Mouse (Mus musculus): ENCODE results near the gene Efcab9.

The Efcab9 gene

DNA sequence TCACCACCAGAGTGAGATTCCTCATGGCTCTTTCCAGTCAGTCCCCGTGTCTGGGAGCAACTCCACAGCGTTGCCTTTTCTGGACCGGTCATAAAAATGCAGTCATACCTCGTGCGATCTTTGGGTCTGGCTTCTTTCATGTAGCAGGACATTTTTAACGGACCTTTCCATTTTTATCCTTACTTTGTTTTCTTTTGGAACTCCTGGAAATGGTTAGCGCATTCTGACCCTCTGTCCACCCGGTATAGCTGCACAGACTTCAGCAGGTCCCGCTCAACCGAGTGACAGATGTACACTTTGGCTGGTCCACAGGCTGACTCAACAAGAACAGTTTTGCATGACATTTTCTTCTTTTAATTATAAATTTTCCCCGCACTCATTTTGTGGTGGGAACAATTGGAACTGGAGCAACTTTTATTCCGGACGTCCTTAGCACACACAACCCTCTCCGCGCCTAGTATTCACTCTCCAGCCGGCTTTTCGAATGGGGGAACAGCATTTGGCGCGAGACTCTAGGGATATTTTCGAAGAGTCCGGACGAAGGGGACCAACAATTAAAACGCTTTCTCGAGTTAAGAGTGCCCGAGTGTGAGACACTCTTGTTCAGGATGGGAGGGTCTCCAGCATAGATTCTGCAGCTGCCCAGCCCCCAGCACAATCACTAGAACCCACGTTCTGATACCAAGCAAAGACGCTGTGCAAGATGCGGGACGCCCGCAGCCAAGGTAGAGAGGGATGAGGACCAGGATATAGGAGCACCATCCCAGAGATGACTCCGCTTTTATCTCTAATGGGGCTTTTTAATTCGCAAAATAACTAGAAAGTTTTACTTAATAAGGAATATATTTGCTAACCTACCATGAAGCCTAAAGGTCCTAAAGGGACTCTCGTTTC lies at the start of gene Efcab9:
TSS of gene Efcab9 (minus strand) at position 211 of the 894 bp plus-strand sequence.
- DNase-seq (ENCODE audit: extremely low read depth, low read depth): no peak

DNA sequence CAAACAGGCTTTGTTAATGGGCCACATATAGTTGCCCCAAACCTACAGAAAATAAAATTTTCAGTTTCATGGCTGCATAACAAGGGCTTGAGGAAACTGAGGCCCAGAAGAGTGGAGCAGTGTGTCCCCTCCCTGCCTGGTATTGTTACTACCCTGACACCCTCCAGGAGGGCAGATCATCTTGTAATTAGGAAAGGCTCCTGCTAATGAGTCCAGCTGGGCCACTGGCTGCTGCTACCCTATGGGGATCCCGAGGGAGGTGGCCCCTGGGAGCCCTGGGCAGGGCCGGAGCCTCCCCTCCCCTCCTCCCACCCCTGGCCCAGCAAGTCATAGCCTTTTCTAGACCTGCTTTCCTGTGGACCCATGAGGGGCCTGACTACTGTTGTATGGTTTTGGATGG lies 49.1 kb upstream of the Efcab9 start:
- no peak for DNase-seq (ENCODE audit: extremely low read depth, low read depth)

DNA sequence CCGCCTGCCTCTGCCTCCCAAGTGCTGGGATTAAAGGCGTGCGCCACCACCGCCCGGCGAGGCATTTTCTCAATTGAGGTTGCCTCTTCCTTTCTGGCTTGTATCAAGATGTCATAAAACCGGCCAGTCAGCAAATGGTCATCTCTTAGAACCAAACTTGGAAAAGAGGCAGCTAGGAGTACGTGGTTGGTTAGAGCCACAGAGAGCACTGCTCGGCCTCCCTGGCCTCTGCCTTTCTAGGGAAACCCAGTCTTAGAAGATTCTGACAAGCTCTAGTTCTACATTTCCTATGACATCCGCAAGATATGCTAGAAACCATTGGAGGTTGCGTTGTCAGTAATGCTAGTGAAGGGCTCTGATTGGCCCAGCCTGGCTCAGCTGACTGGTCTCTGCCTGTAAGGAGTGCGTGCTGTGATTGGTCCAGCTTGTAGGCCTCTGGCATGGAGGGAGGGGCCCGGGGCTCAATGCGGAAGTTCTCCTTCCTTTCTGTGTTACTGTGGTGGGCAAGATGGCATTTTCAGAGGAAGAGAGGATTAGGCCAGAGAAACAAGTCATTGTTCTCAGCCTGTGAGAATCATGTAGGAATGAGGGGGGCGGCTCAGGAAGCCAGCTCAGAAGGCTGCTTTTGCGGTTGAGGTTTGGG lies 48.5 kb upstream of the Efcab9 start:
- DNase-seq (ENCODE audit: extremely low read depth, low read depth): peak; percentile 89

DNA sequence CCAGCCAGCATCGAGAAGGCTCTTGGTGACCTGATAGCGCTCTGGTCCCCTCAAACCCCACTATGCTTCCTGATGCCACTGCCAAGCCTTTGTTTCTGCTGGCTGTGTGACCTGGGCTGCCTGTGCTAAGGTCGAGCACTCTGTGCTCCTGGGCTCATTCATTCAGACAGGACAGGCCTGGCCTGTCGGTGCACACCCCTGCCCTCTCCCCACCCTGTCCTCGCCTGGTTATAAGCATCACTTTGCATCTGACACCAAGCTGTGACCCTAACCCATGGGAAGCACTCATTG lies 44.8 kb upstream of the Efcab9 start:
- no peak for DNase-seq (ENCODE audit: extremely low read depth, low read depth)

DNA sequence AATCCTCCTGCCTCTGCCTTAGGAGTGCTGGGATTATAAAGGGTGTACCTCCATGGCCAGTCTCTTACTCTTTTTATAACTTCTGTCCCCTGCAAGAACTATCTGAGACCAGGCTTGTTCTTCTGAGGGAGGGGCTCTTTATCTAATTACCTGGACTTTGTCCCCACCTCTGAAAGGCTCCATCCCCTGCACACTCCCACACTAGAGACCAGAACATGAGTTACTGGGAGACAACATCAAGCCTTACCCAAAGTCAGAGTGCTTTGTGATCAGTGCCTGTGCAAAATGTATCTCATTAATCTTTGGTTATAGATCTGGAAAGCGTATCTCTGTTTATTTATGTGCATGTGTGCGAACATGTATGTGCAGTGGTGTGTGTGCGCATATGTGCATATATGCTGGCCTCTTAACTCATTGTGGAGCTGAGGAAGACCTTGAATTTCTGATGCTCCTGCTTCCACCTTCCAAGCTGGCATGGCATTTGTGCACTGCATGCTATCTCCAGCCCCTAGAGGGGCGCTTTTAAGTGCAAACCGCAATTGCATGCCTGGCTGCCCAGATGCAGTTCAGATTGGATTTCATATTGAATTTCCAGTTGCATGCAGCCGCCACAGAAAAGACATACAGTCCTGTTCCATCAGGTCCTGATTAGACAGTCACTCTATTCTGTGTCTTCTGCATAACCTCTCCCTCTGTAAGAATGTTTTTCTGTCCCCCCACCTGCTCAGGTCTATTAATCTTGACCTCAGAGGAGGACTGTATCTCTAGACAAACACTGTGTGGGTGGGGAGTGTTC lies 44.3 kb upstream of the Efcab9 start:
- no peak for DNase-seq (ENCODE audit: extremely low read depth, low read depth)

DNA sequence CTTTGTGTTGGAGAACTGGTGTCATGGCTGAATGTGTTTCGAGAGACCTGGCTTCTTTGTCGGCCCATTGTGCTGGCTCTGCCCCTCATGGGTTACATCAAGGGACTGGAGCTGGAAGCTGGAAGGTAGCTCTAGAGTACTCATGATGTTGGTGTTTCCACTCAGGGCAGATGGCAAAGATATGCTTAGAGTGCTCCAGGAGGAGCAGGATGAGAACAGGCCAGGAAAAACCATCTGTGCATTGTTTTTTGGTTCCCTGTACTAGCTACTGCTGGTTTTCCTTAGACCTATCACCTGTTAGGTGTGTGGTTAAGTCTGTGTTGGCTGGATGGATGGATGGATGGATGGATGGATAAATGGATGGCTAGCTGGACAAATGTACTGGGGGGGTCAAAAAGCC lies 41.8 kb upstream of the Efcab9 start:
- DNase-seq (ENCODE audit: extremely low read depth, low read depth): no peak

DNA sequence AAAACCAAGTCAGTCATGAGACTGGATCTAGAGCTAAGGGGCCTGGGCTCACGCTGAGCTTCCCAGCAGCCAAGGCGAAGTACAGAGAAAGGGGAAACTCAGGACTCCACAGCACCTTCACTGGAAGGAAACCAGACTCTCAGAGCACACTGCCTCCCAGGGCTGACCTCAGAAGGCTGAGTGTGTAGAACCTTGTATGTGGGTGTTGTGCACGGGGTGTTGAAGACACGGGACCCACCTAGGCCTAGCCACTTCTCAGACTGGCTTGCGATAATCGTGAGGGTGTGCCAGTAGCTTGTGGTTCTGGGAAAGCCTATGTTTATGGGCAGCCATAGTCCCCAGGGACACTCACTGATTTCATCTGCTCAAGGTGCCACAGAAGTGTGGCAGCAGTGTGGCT lies 39.2 kb upstream of the Efcab9 start:
- no peak for DNase-seq (ENCODE audit: extremely low read depth, low read depth)

DNA sequence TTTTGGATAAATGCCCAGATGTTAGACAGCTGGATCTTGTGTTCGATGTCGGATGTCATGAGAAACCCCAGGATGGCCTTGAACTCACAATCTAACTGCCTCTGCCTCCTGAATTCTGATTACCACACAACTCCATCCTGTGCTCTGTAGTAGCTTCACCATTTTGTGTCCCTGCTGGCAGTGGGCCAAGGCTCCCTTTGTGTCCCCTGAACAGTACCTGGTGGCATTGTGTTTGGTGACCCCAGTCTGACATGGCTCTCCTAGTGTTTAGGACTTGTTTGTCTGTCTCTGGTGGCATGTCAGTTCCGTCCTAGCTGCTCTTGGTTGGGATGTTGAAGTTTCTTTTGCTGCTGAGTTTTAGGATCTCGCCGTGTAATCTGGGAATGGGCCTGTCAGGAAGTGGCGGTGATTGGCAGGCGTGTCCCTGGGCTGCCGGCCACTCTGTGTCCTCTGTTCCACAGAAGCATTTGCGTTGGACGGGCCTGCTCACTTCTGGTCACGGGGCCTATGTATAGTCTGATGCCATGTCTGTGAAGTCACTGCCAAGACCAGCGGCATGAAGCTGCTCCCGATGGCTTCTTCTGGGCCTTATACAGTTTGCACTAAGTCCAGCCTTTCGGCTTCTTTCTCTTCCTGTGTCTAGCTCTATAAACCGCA lies 36.9 kb upstream of the Efcab9 start:
- no peak for DNase-seq (ENCODE audit: extremely low read depth, low read depth)

DNA sequence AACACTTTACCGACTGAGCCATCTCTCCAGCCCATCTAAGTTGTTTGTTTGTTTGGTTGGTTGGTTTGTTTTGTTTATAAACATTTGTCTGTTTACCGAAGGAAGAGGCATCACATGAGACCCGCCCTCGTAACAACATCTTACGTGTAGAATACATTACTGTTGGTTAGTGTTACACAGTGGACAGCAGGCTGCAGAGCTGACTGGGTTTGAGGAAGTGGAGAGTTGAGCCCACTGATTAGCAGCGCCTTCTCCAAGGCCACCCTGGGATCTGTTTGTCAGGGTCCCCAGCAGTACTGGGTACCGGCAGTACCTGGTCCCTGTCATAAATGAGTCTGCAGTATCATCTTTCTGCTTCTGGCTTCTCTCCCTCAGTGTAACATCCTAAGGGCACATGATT lies 36.2 kb upstream of the Efcab9 start:
- DNase-seq (ENCODE audit: extremely low read depth, low read depth): no peak

DNA sequence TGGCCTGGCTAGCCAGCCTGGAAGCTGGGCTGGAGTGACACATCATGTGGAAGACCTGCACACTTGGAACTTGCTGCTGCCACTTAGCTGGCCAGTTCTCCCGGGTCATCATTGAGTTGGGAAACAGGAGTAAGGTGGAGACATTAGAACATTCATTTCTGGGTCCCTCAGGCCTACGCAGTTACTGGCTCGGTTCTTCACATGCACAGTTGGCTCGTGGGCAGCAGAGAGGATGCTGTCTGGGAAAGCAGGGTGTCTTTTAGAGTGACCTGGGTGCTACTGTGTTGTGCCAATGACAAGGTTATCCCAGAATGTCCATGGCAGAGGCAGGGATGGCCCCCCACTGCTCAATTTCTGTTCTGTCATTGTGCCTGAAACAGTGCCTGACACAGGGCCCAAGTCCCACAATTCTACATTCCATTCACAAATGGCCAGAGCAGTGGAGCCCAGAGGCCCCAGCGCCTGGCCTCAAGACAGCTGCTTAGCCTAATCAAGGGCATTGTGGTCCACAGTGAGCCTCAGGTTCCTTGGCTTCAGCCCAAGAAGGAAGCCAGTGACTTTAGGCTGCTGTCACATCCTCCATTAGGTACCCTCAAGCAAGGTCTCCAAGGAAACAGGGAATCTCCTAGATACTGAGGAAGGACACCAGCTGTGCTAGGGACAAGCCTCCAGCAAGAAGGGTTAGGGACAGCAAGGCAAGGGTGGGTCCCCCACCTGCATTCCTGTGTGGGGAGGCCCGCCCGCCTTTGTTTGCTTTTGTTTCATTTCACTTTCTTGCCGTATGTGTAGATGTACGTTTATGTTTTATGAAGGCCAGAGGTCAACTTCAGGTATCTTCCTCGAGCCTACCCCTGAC lies 35.3 kb upstream of the Efcab9 start:
- DNase-seq (ENCODE audit: extremely low read depth, low read depth): no peak

DNA sequence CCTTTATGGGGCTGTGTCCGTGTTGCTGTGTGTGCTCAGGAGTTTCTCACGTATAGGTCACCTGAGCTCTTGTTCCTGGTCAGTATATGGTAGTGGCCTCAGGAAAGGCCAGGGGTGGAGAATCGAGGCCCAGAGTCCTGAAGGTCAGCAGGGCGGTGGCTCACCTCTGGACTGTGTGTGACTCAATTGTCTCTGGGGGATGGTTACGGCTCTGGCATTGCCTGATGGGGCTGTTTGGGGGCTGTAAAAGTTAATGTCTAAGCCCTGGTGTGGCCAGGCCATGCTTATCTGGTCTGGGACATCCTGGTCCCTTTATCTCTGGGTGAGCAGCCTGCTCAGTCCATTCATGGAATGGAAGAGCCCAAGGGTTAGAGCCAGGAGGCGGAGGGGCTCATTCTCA lies 34.3 kb upstream of the Efcab9 start:
- no peak for DNase-seq (ENCODE audit: extremely low read depth, low read depth)

DNA sequence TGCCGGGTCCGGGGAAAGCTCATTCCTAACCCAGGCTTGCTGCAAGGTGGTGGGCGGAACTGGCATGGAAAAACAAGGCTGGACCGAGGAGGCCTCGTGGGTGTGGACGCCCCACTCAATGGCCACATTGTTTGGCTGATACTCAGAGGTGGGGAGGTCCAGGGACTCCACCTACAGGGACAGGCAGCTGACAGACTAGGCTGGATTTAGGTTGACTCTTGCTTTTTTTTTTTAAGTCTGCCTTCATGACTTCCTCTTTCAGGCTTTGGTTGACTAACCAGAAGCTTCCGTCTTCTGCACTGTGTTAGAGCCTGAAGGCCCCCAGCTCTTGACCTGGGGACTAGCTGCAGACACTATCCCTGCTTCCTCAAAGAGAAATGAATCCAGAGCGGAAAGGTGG lies 33.2 kb upstream of the Efcab9 start:
- DNase-seq (ENCODE audit: extremely low read depth, low read depth): peak; percentile 80

DNA sequence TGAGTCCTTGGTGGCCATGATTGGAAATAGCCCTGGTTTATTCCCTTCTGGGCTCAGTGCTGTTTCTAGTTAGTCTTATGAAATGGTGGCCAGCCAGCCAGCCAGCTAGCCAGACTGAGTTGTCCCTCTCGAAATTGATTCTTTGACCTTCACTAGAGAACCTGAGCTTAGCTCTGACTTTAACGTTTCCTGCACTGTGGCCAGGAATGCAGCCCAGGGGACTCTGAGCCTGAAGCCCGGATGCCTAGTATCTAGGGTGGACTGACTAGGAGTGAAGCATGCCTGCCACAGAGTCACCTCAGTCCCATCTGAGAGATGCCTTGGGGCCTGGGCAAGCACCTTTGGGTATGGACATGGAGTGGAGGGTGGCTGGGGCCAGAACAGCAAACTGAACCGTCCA lies 32.7 kb upstream of the Efcab9 start:
- DNase-seq (ENCODE audit: extremely low read depth, low read depth): no peak

DNA sequence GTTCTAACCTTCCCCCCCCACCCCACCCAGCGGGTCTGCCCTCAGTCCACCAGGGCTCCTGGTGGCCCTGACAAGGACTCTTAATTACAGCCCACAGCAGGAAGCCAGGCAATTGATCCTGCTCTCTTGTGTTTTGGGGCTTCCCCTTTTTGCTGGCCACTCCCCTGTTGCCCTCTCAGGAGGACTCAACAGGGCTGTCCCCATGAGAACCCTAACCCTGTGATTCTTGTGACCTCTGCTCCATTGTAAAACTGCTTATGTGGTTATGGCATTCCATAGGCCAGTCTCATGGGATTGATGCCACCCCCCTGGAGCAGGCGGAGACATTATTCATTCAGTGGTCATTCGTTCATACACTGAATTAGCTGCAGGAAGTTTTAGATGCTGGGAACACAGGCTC lies 31.8 kb upstream of the Efcab9 start:
- peak; percentile 32 for DNase-seq (ENCODE audit: extremely low read depth, low read depth)

DNA sequence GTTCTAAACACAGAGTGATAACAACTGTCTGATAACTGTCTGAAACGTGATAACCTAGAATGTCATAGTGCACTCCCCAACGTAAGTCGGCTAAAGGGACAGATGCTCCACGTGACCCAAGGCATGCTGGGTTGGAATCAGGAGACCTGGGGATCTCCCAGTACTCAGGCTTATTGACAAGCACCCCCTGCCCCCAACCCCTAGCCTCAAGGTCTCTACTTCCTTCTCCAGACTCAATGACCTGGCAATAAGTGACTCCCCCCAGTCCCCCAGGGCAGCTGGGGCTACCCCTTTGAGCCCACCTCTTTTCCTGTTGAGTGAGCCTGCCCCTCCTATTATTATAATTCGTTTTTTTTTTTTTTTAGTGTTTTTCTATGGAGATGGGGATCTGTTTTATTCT lies 30.8 kb upstream of the Efcab9 start:
- DNase-seq (ENCODE audit: extremely low read depth, low read depth): no peak

DNA sequence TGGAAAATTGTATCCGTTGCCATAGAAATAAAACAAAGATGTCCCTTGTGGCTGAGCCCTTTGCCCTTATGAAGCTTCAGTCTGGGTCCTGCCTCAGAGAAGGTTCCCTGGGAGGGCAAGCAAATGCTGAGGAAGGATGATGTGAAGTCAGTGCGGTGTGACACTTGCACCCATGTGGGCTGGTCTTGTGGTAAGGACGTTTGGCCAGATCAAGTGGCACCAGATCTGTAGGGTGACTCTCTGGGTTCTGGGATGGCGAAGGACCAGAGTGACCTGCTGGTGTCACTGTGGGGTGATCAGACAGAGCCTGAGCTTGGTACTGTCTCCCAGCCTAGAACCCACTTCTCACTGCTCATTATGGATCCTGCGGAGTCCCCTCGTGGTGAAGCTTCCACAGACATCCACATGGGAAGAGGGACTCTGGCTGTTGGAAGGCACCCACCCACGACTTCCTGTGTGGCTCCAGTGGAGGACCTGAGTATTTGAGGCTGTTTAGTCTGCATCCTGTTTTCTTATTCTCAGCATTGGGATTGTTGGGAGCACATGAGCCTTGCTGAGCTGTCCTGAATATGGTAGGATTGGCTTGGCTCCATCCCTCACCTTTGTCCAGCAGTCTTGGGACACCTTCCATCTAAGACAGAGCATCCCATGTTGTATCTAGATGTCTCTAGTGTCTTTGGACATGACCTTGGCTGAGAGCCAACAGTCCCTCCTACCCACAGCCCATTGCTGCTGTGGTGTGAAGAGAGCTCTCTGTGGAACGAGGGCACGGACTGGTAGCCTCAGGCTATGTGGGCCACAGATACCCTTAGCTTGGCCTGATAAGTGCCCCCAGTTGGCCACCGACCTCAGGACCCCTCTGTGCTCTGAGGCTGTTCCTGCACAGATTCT lies 29.8 kb upstream of the Efcab9 start:
- DNase-seq (ENCODE audit: extremely low read depth, low read depth): no peak

DNA sequence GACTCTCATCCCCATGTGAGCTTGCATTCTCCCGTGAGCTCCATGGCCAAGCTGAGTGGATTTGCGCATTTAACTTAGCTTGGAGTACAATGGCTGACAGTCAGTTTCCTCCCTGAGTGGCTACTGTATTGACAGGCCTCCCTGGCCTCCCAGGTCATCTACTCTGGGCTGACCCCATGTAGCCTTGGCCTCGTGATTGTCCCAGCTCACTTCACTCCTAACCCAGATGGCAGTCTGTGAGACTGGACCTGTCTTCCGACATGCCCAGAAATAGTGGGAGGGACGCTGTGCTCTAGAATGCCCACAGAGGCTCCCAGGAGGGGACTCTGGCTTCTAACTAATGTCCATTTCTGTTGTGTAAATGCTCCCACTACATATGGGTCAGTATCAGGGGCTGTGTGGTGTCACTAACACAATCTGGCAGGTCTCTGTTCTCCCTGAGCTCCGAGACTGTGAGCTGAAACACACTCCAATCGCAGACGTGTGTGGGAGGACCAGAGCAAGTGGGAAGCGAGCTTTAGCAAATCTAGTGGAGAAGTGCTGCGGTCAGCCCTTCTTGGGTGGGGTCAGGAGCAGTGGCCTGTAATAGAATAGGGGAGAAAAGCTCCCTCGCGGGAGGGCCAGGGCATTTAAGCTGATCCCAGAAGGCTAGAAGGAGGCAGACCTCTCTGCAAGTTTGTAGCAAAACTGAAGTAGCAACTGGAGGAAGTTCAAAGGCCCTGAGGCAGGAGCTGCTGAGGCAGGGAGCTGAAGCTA lies 28.3 kb upstream of the Efcab9 start:
- DNase-seq (ENCODE audit: extremely low read depth, low read depth): no peak

DNA sequence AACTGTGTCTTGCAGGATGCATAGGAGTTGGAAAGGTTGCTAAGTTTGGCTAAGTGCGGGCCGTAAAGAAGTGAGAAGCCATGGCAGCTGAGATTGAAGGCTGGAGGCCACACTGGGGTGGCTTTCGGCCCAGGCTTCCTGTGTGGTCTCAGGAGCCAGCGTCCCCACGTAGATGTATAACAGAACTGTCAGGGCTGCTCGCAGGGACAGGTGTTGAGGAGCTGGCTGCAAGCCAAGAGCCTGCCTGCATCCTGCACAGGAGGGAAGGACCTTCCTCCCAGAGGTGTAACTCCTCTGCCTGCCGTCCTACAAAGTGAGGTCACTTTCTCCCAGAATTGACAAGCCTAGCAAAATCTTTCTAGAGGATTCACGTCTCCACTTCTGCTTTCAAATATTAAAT lies 26.8 kb upstream of the Efcab9 start:
- DNase-seq (ENCODE audit: extremely low read depth, low read depth): no peak

DNA sequence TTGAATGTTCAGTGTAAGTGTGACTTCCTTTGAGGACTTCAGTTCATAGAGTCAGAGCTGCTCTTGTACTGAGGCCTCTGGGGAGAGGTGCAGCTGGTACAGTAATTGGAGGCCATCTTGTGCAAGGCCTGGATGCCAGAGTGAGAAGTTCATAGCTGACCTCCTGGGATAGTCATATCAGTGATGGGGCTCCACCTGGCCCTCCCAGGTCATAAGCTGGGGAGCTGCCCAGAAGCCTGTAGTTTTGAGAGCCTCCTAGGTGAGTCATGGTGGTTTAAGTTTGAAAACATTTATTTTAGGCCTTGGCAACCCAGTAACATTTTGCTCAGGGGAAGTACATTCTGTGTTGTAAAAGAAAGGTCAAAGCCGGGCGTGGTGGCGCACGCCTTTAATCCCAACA lies 26.1 kb upstream of the Efcab9 start:
- no peak for DNase-seq (ENCODE audit: extremely low read depth, low read depth)
